Mouse (Mus musculus) C2C12 (cell line): ENCODE results near the gene Rfc4.

Experiments
- CTCF ChIP-seq: IDR thresholded peaks from one replicate; pipeline ENCODE4 v1.5.1; 2011; ENCODE audit not compliant: control insufficient read depth, insufficient read depth, insufficient read length
- FOSL1 ChIP-seq: IDR thresholded peaks from one replicate; pipeline ENCODE4 v1.8.0; 2011; ENCODE audit warnings: mild to moderate bottlenecking, low read length; ENCODE audit not compliant: poor library complexity, insufficient read depth, severe bottlenecking
- MAX ChIP-seq: IDR thresholded peaks from one replicate; pipeline ENCODE4 v1.6.1; 2011; ENCODE audit warnings: mild to moderate bottlenecking, control low read depth
- MYOG ChIP-seq: IDR thresholded peaks from one replicate; pipeline ENCODE4 v1.6.1; 2011; ENCODE audit not compliant: control insufficient read depth, insufficient read length; ENCODE audit errors: extremely low read depth
- USF1 ChIP-seq: IDR thresholded peaks from one replicate; pipeline ENCODE4 v1.6.1; 2011; ENCODE audit warnings: low read depth, mild to moderate bottlenecking, control low read depth, moderate library complexity

DNA sequence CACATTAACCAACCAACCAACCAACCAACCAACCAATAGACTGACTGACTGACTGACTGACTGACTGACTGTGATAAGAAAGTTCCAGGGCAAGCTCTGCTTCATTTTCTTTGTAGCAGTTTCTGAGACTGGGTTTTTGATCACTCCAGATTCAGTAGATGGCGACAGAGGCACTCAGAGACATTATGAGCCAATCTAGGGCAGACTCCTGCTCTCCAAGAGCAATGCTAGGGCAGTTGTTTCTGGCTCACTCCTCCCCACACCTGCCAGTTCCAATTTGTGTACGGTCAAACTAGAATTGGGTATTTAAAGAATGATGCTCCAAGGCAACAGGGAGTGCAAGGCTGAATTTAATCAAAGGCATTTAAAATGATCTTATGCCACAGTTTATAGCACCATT is 23.9 kb upstream of the Rfc4 start:
- no peak for TF ChIP-seq CTCF
- no peak for TF ChIP-seq FOSL1
- TF ChIP-seq MAX = no peak
- TF ChIP-seq MYOG = no peak
- TF ChIP-seq USF1 = no peak
